Mouse (Mus musculus): ENCODE measurements around the gene Rab8b. TPM values are rescaled to one million over a fixed set of nuclear protein-coding genes. Genes with fewer than 3 reads are reported as not detected.
A peak's percentile ranks its signal among the peaks of the same experiment; 100 is the strongest.

Rab8b gene
- 10 to 100 TPM; 27.5 to 28.2 TPM for total RNA-seq (2021)
- long read RNA-seq, experiment 1, partial matches to known transcripts = 0 of 5 reads
- long read RNA-seq, experiment 1, other reads (novel, unspliced or antisense) = 5 of 5 reads
- long read RNA-seq, experiment 2, full-length matches to known transcripts = 1 of 11 reads
- long read RNA-seq, experiment 2, partial matches to known transcripts = 1 of 11 reads
- long read RNA-seq, experiment 2, other reads (novel, unspliced or antisense) = 9 of 11 reads

DNA sequence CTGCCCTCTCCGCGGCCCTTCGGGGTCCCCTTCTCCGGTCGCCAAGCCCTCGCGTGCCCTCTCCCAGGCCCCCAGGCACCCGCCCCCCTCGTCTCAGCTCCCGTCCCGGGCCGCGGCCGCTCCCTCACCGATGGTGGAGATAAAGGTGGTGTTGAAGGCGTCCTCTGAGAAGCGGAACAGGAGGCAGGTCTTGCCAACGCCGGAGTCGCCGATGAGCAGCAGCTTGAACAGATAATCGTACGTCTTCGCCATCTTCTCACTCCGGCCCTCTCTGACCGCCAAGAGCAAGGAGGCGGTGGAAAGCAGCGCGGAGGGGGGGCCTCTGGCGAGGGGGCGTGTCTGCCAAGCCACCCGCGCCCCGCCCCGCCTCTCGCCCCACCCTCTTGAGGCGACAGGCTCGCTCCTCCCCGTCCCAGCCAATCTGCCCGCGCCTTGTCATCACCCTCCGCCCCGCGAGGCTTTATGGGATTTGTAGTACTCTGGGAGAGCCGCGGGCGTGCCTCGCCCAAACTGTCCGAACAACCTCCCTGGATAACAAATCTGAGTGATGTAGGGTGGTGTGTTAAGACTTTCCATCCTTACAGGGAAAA, at the start of gene Rab8b:
Gene Rab8b (minus strand): TSS at position 306 of the 590 bp plus-strand sequence.
- DNase-seq (ENCODE audit: low spot score in 2 of 2) = peak; percentile 90 to 96

DNA sequence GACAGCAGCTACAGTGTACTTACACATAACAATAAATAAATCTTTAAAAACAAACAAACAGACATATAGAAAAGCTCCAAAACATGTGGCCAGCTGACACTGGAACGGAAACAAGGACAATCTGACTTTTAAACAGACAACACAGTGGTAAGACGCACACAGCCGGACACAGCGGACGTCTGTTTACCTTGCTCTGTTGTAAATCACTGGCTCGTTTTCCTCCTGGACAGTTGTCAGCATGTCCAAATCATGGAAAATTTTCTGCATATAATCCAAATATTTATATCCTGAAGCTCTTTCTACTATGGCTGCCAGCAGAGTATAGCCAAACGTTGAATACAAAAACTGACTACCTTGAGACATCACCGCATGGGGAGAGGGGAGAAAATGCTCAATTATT, 48.0 kb upstream of the Rab8b start:
- DNase-seq (ENCODE audit: low spot score in 2 of 2) = no peak

DNA sequence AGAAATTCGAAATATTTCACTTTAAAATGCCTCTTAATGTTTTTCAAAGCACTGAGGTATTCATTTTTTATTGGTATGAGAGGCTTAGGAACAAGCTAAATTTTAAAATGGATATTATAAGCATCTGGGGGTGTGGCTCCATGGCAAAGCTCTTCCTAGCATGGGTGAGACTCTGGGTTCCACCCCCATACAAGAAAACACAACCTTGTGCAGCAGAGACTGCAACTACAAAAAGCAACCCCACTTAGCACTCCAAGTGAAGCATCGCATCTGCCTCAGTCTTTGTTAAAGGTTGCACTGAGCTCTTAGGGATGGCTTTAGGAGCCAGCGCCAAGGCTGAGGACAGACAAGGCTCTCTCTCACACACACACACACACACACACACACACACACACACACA, 42.0 kb upstream of the Rab8b start:
- DNase-seq (ENCODE audit: low spot score in 2 of 2) = no peak

DNA sequence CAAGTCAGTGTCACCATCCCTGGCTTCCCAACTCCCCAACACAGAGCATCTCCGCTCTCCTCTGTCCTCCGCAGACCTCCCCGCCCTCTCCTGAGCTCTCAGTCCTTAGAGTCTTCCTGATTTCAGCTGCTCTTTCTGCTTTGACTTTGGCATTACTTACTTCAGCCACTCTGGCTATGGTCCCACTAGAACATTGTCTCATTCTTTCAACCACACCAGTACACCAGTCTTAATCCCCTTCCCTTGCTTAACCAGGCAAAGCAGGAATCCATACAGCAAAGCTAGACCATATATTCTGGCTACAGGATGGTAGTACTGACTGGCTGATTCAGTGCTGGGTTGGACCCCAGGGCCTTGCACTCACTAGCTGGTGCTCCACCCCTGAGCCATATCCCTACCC, 38.0 kb upstream of the Rab8b start:
- no peak for DNase-seq (ENCODE audit: low spot score in 2 of 2)

DNA sequence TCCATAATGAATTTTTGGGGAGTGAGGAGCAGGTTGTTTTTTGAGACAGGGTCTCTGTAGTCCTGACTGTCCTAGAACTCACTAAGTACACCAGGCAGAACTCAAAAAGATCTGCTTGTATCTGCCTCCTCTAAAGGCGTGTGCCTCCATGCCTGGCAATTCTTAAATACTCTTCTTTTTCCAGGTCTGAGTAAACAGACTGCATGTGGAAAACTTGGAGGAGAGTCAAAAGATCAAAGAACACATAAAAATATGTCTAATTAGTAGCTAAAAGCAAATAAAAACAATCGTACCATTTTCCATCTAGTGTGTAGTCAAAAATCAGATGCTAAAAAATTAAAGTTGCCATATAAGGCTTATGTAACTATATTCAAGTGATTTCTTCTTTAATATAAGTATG, 33.4 kb upstream of the Rab8b start:
- no peak for DNase-seq (ENCODE audit: low spot score in 2 of 2)

DNA sequence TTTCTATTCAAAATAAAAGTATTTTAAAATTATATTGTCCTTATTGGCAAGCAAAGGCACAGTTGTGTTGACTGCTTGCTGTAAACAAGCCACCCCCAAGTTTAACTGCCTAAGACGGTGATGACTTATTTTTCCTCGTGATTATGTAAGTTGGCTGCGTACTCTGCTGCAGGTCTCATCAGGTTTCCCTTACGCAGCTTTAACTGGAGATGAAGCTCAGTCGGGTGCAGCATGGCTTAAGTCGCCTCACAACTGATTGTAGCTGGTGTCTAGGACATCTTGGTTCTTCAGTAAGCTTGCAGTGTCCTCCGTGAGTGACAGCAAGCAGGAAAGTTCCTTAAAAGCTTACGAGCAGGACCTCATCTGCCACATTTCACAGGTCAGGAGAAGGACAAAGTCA, 32.8 kb upstream of the Rab8b start:
- no peak for DNase-seq (ENCODE audit: low spot score in 2 of 2)

DNA sequence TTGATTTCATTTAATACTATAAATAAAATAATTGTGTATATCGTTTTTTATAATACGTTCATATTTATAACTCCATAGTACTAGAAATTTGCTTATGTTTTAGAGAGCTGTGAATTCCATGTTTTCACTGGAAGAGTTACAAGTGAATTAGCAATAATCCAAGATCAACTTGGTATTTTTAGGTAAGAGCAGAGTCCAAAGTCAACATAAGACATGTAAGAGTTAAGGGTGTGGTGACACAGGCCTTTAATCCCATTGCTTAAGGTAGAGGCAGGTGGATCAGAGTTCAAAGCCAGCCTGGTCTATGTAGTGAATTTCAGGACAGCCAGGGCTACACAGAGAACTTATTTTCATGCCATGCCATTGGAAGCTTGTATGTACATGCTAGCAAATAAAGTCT, 29.0 kb upstream of the Rab8b start:
- no peak for DNase-seq (ENCODE audit: low spot score in 2 of 2)

DNA sequence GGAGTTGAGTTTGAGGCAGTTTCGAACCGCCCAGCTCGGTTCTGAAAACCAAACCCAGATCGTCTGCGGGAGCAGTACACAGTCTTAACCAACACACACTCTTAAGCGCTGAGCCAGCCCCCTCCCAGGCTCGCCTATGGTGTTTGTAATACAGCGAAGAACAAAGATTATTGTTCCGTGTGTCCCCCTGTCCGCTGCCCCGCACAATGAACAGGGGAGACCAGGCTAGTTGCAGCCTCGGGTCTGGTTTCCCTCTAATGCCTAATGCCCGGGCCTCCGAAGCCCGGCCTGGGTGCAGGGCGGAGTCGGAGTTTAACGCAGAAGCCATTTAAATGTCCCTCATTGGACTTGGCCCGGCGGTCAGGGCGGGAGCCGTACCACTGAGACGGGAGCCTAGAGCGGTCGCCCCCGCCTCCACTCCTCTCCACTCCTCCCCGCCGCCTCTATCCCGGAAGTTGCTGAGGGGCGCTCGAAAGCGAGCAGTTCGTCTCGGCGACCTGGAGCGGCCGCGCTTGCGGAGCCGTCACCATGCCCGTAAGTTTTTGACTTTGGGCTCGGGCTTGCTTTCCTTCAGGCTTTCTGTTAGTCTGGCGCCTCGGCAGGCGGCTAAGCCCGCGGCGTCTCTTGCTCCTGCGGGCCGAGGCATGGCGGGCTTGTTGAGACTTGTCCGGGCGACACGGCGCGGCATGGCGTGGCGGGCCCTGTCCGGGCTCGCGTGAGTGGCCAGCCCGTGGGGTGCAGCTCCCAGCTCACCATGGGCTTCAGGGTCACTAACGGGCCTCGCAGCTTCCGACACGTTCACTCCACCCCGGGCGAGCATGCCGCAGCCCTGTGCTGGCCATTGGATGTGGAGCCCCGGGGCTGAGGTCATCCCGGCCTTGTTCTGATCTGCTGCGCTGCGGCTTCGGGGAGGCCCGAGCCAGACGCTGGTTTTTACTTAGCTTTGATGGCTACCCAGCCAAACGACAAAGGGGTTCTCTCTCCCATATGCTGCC, 26.5 kb upstream of the Rab8b start, which contains the start of gene Rps27l:
Gene Rps27l (plus strand): TSS at position 440 of the 995 bp plus-strand sequence.
- DNase-seq (ENCODE audit: low spot score in 2 of 2) = peak; percentile 89 to 90

DNA sequence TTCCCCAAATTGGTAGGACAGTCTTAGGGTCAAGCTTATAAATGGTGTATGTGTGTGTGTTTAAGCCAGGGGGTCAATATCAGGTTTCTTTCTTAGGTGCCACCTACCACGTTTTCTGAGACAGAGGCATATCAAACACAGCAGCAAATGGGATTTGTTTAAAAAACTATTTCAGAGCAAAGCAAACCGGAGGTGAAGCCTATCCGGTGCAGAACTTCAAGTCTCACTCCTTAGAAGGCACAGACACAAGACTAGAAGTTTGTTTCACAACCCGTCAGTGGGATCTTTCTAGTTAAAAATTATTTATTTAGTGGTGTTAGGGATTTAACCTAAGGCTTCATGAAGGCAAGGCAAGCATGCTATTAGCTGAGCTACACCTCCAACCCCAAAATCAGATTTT, 25.7 kb upstream of the Rab8b start:
- no peak for DNase-seq (ENCODE audit: low spot score in 2 of 2)

DNA sequence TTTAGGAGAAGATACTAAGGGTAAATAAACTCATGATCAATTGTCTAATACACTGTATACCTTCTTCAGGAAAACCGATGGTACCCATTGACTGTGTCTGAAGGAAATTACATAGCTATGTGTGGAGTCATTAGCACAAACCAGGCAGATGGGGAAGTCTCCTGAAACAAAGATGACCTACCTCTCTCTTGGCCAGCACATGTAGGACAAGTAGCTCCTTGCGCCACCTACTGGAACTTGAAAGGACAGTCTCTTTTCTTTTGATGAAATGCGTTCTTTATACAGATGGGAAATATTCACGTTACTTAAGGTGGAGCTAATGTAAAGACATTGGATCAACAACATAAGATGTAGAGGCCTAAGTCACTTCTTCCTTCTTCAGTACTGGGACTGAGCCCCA, 19.3 kb upstream of the Rab8b start:
- no peak for DNase-seq (ENCODE audit: low spot score in 2 of 2)

DNA sequence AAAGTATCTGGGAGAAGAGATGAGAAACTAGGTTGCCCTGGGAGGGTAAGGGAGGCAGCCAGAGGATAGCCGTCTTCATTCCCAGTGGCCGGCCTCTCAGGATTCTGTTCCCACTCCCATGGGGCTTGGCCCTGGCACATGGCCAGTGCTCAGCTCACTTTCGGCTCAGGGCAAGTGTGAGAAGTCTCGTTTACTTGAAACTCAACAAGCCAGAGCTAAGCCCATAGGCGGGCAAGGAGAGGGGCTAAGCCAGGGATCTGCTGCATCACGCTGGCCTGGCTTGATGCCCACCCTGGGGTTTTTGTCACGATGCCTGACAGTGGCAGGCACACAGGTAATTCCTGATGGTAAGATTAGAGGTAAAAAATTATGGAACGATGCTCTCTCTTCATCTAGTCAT, 18.0 kb upstream of the Rab8b start:
- no peak for DNase-seq (ENCODE audit: low spot score in 2 of 2)

DNA sequence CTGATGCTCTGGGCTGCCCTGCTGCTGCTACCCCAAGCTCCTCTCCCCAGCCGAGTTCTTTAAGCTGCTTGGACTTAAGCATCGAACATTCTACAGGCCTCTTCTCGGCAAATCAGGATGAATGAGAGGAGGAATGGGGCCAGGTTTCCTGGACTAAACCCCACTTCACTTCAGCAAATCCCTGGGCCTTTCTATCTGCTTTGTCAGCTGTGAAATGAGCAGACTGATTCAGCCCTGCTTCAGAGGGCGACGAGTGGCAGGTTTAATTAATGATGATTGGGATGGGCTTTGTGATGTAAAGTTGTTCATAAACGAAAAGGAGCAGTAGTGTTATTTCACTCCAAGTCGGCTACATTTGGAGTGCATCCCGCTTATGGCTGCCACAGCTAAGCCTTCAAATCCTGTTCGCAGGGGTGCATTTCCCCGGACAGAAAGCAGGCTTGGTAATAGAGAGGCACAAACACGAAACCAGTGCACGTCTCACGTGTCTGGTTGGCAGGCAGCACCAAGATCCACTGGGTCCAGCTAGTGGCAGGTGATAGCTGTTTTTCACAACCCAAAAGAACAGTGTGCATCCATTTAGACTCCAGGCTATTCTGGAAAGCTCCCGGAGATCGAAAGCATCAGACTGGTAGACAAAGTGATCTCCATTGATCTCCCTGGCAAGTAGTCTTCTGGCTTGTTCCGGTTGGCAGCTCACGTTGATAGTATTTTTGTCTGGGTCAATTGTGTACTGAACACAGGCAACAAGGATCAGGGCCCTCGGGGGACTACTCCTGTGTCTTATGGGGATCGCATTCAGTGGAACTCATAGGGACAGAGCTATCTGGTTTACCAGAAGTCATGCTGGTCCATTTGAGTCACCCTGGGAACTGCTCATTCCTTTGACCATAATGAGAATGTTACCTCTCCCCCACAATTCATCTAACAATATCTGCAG, 14.7 kb upstream of the Rab8b start:
- DNase-seq (ENCODE audit: low spot score in 2 of 2) = no peak

DNA sequence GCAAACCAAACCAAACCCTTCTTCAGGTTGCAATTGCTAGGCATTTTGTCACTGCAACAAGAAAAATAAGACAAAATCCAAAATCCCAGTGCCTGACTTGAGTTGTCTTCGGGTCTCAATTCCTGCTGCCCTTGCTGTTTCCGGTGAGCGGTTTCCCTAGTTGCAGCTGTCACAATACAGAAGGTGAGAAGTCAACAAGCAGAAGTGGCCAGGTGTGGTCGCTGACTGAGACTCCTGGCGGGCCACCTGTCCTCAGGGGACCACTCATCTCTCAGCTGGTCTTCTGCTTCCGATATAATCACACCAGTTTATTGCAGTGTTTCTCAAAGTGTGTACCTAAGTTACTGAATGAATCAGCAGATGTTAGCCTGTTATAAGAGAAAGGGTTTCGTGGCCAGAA, 10.9 kb upstream of the Rab8b start:
- no peak for DNase-seq (ENCODE audit: low spot score in 2 of 2)

DNA sequence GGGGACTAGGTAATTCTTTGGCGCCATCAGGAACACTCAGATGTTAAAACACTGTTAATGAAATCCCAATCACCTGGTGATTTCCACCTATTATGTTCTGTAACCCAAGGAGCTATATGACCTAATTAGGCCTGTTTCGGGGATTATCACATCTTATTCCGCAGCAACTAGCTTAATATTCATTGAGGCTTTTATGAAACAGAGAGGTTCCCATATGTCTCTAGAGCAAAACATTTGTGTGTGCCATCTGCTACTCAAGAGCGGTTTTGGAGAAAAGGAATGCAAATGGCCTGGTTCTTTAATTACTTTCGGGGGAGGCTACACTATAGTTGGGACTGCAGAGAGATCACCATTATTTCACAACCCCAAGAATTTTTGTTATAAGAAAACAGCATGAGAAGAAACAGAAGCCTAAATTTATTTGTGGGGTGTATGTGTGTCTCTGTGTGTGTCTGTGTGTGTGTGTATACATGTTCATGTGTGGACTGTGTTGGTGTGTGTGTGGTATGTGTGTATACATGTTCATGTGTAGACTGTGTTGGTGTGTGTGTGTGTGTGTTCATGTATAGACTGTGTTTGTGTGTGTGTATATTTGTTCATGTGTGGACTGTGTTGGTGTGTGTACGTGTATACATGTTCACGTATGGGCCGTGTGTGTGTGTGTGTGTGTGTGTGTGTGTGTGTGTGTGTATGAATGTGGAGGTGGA, 8.4 kb upstream of the Rab8b start:
- DNase-seq (ENCODE audit: low spot score in 2 of 2) = no peak

DNA sequence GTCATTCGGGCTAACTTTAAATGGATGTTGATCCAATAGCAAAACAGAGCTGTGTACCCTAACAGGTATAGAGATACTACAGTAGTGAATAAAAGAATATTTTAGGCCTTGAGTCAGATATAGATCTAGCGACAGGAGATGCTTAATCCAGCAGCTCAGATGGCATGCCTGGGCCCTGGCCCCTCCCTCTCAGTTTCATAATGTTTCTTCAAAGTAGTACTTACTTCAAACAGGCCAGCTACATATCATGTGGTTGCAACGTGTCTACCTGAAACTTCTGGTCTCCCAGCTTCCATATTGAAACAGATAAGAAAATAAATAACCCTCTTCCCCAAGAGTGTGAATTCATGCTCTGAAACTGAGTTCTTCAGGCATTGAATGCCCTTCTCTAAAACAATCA, 6.4 kb upstream of the Rab8b start:
- DNase-seq (ENCODE audit: low spot score in 2 of 2) = no peak

DNA sequence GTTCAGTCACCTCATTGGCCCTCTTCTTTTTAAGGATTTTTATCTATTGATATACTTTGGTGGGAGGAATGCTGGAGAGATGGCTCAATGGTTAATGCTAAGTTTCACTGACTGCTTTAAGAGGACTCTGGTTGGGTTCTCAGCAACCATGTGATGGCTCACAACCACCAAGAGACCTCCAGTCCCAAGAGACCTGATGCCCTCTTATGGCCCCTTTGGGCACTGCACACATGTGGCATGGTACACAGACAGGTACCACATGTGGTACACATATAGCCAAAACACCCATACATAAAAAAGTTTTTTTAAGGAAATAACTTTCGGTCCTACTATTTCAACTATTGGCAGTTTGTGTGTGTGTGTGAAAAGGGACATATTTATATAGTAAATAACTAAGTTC, 2.6 kb upstream of the Rab8b start:
- no peak for DNase-seq (ENCODE audit: low spot score in 2 of 2)

DNA sequence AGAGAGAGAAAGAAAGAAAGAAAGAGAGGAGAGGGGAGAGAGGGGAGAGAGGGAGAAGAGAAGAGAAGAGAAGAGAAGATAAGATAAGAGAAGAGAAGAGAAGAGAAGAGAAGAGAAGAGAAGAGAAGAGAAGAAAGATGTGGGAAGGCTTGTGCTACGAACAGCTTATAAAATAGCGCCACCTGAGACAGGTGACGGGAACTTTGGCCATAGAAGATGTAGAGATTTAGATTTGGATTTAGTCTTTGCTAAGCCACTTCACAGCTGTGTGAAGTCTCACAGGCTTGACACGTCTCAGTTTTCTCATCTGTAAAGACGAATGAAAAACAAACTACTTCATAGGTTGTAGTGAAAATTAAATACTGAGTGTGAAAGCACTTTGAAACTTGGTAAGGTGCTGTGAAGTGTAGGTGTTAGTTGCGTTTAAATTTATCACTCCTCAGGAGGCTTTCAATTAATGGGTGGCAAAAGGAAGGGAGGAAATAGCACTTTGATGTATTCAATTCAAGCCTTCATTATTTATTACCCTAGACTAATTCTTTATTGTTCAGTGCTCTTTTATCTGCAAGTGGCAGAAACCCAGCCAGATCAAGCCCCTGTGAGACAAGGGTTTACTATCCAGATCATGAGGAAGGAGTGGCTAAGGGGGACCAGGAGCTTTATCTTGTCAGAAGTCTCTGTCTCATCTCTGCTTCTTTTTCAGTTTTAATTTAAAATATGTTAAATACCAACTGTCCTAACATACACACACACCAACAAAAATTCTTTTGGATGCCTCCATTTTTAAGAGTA, 1.2 kb upstream of the Rab8b start:
- DNase-seq (ENCODE audit: low spot score in 2 of 2) = no peak

DNA sequence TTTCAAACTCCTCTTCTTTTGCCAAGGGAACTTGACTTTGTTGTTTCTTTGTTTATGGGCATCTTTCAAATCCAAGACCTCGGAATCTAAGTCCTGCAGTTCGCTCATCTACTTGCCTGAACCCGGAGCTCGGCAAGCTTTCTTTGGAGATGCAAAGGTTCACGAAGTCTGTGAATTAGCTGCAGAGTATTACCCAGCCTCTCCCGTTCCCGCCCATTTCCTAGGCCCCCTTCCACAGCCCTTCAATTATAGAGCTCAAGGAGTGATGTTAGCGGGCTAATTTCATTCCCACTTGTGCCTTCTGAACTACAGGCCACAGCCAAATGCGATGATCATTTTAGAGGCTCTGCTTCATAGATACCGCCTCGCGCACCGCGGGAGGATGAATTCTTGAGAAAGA, 494 bp upstream of the Rab8b start:
- no peak for DNase-seq (ENCODE audit: low spot score in 2 of 2)

DNA sequence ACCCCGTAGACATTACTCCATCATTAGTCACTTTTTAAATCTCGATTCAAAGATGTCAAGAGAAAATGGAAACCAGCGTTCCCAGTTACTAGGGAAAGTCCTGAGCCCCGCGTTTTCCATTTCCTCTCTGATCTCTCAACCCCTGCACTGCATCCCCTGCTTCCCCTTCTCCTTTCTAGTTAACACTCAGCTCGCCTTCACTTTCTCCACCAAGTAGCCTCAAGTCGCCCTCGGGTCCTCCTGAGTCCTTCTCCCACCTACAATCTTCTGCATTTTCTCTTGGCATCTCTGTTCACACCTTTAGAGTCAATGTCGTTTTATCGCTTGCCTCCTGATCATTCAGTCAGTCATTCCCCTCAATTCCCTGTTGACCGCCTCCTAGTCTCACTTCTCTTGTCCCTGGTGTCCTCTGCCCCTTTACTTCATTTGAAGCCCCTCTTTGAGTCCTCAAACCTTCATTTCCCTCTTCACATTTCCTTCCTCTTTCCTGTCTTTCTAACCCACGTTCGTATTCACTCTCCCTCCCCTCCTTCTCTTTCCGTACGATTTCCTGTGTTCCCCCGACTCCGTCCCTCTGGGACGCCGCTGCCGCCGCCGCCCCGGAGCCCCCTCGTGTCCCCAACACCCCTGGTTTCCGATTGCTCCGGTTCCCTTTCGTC, 686 bp downstream of the Rab8b start:
- DNase-seq (ENCODE audit: low spot score in 2 of 2) = no peak
